Mouse (Mus musculus) lung, embryonic 15.5 days (tissue): ENCODE measurements around the gene Dpp6. TPM values are rescaled to one million over a fixed set of nuclear protein-coding genes. Genes with fewer than 3 reads are reported as not detected.

Source experiments
- ATAC-seq: fragments of 200-750 bp; cut with Nextera tagmentation; 2 replicates; pipeline ENCODE4 v1.8.0; 2017; ENCODE audit warnings: moderate number of reproducible peaks, borderline replicate concordance; ENCODE audit not compliant: low FRiP score, low TSS enrichment; ENCODE audit errors: extremely low read depth
- H3K27ac ChIP-seq: fragments of 300-500 bp; sonication (generic); 2 replicates; pipeline ENCODE4 v1.5.1; 2015; ENCODE audit warnings: moderate library complexity, mild to moderate bottlenecking, inconsistent platforms
- H3K27me3 ChIP-seq: fragments of 300-500 bp; sonication (generic); 2 replicates; pipeline ENCODE4 v1.6.1; 2015; ENCODE audit warnings: inconsistent platforms
- H3K36me3 ChIP-seq: fragments of 300-500 bp; sonication (generic); 2 replicates; pipeline ENCODE4 v1.6.1; 2015; ENCODE audit warnings: inconsistent platforms
- H3K4me1 ChIP-seq: fragments of 300-500 bp; sonication (generic); 2 replicates; pipeline ENCODE4 v1.6.1; 2015; ENCODE audit warnings: inconsistent platforms
- H3K4me2 ChIP-seq: fragments of 300-500 bp; sonication (generic); 2 replicates; pipeline ENCODE4 v1.6.1; 2015; ENCODE audit warnings: inconsistent platforms, mild to moderate bottlenecking, moderate library complexity
- H3K4me3 ChIP-seq: fragments of 300-500 bp; sonication (generic); 2 replicates; pipeline ENCODE4 v1.5.1; 2015; ENCODE audit warnings: mild to moderate bottlenecking, inconsistent platforms
- H3K9ac ChIP-seq: fragments of 300-500 bp; sonication (generic); 2 replicates; pipeline ENCODE4 v1.6.1; 2015; ENCODE audit warnings: inconsistent platforms
- H3K9me3 ChIP-seq: fragments of 300-500 bp; sonication (generic); 2 replicates; pipeline ENCODE4 v1.6.1; 2016; ENCODE audit warnings: inconsistent platforms
- WGBS: fragments of 180-500 bp; shearing (Covaris S2); methylation state at CpG from one replicate; pipeline ENCODE4 v1.1.7; 2015; 5-methylcytosine and 5-hydroxymethylcytosine counted together
- polyA plus RNA-seq: library from polyadenylated mRNA; unstranded; fragments of >200 nt; fragmentation: Nextera tagmentation; extraction: Ambion mirVana; gene quantifications from 2 replicates; pipeline ENCODE4 v1.2.1, GENCODE M21; 2015

Dpp6 gene
- polyA plus RNA-seq, 1 experiment from 2014 or later, result 0.55 TPM

DNA sequence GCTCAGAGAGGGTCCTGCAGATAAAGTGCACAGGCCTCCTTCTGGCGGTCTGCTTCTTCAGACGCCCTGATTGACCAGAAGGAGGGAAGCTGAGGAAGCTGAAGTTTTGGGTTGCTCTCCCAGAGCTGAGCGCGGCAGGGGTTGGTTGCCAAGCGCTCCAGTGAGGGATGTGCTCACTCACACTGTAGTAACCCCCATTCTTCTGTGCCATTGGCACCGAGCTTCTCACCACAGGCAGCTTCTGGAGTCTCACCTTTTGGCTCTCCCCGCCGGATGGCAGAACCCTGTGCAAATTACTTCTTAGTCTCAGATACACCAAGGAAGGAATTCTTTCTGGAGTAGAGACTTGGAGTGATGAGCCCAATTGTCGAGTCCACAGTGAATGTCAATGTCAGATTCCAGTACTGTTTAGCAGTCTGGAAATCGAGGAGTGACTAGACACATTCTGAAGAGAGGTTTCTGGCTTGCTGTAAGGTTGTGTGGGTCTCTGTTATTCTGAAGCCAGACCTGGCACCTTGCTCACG is 344.2 kb downstream of the Dpp6 start:
- Histone ChIP-seq H3K27me3 (no peaks in the 10 kb centered on the region), H3K9me3 (no peaks in the 10 kb centered on the region), H3K4me1 (no peaks in the 10 kb centered on the region), H3K4me3 (no peak overlapping the region), H3K4me2 (no peak overlapping the region), H3K9ac (no peak overlapping the region), H3K36me3 (no peaks in the 10 kb centered on the region), H3K27ac (no peak overlapping the region)
- 50% methylated on average over 11 of the region's 11 CpGs for WGBS
- no peak for ATAC-seq

DNA sequence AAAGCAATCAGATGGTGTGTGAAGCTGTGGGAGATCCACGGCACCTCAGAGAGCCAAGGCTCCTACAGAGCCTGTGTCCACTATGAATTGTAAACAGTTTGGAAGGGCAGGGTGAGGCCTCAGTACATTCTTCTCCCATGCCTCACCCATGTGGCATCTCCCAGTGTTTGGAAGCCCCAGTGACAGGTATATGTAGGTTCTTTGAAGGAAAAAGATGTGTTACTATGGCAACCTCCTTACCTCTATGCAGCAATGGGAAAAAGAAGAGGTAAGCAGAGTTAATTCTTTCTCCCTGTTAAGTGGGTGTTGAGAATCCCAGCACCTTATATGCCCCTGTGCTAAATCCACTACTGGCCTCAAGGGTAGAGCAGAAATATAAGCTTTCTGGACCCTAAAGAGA is 351.5 kb downstream of the Dpp6 start:
- Histone ChIP-seq H3K4me1 (no peaks in the 10 kb centered on the region), H3K4me2 (no peak overlapping the region), H3K4me3 (no peak overlapping the region), H3K36me3 (no peaks in the 10 kb centered on the region), H3K27me3 (no peaks in the 10 kb centered on the region), H3K27ac (no peak overlapping the region), H3K9ac (no peak overlapping the region), H3K9me3 (no peaks in the 10 kb centered on the region)
- 77% methylated on average over 1 of the region's 1 CpGs for WGBS
- no peak for ATAC-seq

DNA sequence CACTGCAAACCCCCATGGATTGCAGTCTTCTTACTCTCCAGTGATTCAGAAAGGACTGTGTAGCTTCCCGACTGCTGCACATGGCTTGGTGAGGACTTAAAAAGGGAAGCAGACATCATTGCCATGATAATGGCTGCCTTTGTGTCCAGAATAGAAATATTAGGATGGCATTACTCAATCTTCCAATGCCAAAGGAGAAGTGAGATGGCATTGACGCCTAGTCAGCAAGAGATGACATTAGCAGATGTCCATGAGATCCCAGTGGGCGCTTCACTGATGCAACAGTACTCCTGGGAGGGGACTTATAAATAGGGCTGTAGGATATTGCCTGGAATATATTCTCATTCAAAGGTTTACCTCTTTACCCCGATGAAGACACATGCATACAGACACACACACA is 368.0 kb downstream of the Dpp6 start:
- no peak overlapping the region for H3K4me3 ChIP-seq
- ATAC-seq, result no peak
- 84% methylated on average over 4 of the region's 4 CpGs for WGBS
- H3K4me2 ChIP-seq, result no peak overlapping the region
- H3K36me3 ChIP-seq, result no peaks in the 10 kb centered on the region
- H3K27me3 ChIP-seq, result no peaks in the 10 kb centered on the region
- no peak overlapping the region for H3K27ac ChIP-seq
- H3K9me3 ChIP-seq, result no peaks in the 10 kb centered on the region
- H3K9ac ChIP-seq, result no peak overlapping the region
- H3K4me1 ChIP-seq, result no peaks in the 10 kb centered on the region

DNA sequence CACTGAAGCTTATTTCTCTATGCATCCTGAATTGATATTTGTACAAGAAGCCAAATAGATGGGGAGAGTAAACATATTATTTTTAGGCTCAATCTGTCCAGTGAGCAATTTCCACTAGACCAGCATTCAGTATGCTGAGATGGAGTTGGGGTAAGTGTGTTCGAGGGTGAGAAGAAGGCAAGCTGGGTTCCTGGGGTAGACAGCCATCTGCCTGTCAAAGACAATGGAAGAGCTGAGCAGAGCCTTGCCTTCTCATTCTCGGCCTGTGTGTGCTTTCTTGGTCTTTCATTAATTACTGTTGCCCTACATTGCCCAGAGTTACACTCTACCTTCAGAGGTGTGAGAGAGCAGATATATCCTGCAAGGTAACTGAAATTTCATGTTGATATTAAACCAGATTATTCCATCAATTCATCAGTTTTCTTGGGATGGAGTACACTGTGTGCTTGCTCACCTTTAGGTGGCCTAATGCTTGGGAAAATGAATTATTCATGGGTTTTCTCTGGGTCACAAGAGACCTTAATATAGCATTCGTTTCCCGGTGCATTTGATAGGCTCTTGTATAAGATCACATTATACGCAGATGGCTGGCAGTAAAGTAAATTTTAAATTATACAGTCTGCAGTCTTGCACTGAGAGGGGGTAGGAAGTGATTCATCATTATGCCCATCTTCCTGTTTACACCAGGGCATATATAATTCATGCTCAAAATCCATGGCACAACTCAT is 374.4 kb downstream of the Dpp6 start:
- H3K27ac ChIP-seq, result no peak overlapping the region
- H3K9ac ChIP-seq, result no peak overlapping the region
- no peaks in the 10 kb centered on the region for H3K36me3 ChIP-seq
- no peak overlapping the region for H3K4me3 ChIP-seq
- ATAC-seq, result no peak
- 69% methylated on average over 5 of the region's 5 CpGs for whole genome bisulfite sequencing
- no peaks in the 10 kb centered on the region for H3K9me3 ChIP-seq
- H3K27me3 ChIP-seq, result no peaks in the 10 kb centered on the region
- no peaks in the 10 kb centered on the region for H3K4me1 ChIP-seq
- H3K4me2 ChIP-seq, result no peak overlapping the region

DNA sequence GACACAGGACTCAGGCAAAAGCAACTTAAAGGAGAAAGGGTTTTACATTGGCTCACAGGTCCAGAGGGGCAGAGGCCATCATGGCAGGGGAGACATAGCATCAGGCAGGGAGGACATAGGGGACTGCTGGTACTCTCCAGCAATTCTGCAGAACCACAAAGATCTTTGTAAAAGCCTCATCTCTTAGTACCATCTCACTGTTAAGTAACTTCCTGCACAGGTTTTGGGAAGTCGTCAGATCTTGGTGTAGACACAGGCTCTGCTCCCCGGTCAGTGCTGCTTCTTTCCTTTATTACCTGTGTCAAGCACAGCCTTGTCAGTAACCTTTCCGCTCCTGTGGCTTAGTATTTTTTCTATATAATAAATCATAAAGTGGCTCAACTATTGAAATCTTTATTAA is 377.2 kb downstream of the Dpp6 start:
- H3K4me3 ChIP-seq, result no peak overlapping the region
- no peak overlapping the region for H3K4me2 ChIP-seq
- H3K27ac ChIP-seq, result no peak overlapping the region
- H3K9ac ChIP-seq, result no peak overlapping the region
- WGBS, result 71% methylated on average over 3 of the region's 3 CpGs
- H3K4me1 ChIP-seq, result no peaks in the 10 kb centered on the region
- no peak for ATAC-seq
- H3K9me3 ChIP-seq, result no peaks in the 10 kb centered on the region
- no peaks in the 10 kb centered on the region for H3K36me3 ChIP-seq
- no peaks in the 10 kb centered on the region for H3K27me3 ChIP-seq

- H3K4me3 ChIP-seq, result no peak overlapping the region
- H3K9me3 ChIP-seq, result no peaks in the 10 kb centered on the region
- no peaks in the 10 kb centered on the region for H3K4me1 ChIP-seq
- H3K4me2 ChIP-seq, result no peak overlapping the region
- no peak overlapping the region for H3K27ac ChIP-seq
- 33% methylated on average over 1 of the region's 1 CpGs for WGBS
- no peak for ATAC-seq
- H3K27me3 ChIP-seq, result no peaks in the 10 kb centered on the region
- H3K36me3 ChIP-seq, result no peaks in the 10 kb centered on the region
- no peak overlapping the region for H3K9ac ChIP-seq
These were observed 378.0 kb downstream of the Dpp6 start for GRCm38 (mm10) chr5:27194975-27195374.

DNA sequence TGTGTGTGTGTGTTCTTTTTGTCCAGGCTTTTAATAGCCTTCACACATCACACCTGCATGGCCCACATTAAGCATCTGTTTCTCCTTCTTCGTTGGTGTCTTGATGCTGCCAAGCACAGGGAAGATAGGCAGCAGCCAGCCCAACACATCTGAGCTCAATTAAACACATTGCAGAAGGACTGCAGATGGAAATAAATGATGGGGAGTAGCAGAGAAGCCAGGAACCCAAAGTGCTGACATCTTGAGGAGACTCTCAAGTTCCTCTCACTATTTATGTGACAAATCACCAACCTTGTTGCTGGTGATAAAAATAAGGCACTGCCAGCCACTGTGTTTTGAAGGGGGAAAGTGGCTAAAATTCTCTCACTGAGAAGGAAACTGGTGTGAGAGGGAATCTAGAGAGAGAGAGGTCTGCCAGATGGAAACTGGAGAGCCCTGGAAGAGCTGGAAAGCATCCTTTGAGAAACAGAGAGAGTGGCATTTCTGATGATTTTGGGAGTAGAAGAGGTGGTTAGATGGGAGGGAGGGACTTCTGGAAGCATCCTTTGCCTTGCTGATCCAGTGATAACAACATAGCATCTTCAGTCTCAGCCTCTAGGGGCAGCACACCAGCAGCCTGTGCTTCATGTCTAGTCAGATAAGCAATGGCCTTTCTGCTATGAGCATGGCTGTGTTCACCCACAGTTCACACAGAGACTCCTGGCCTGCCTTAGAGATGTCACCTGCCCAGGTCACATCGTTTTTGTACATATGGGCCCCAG is 383.8 kb downstream of the Dpp6 start:
- H3K27me3 ChIP-seq, result no peaks in the 10 kb centered on the region
- ATAC-seq, result no peak
- no peaks in the 10 kb centered on the region for H3K9me3 ChIP-seq
- H3K4me3 ChIP-seq, result no peak overlapping the region
- H3K4me1 ChIP-seq, result no peaks in the 10 kb centered on the region
- no peak overlapping the region for H3K27ac ChIP-seq
- H3K4me2 ChIP-seq, result no peak overlapping the region
- no peak overlapping the region for H3K9ac ChIP-seq
- 50% methylated on average over 2 of the region's 2 CpGs for WGBS
- no peaks in the 10 kb centered on the region for H3K36me3 ChIP-seq

- Histone ChIP-seq H3K9ac (no peak overlapping the region), H3K4me1 (no peaks in the 10 kb centered on the region), H3K27me3 (no peaks in the 10 kb centered on the region), H3K27ac (no peak overlapping the region), H3K4me2 (no peak overlapping the region), H3K4me3 (no peak overlapping the region), H3K9me3 (no peaks in the 10 kb centered on the region), H3K36me3 (no peaks in the 10 kb centered on the region)
- ATAC-seq, result no peak
These were observed 386.1 kb downstream of the Dpp6 start for GRCm38 (mm10) chr5:27203131-27203530.

DNA sequence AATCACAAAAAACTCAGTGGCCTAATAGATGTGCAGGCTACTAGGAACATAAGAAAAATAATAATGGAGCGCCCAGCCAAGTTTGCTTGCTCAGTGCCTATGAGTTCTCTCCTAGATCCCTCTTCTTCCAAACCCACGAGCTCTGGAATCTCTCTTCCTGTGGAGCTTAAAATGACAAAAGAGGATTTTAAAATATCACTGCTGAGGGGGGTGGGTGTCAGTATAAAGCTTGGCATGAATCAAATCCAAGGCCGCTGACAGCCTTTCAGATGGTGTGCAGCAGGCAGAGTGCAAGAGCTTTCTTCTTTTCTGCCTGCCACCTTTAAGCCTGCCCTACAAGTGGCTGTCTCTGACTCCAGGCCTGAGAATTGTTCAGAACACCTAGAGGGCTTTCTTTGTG is 387.7 kb downstream of the Dpp6 start:
- H3K4me1 ChIP-seq, result no peaks in the 10 kb centered on the region
- H3K36me3 ChIP-seq, result no peaks in the 10 kb centered on the region
- no peaks in the 10 kb centered on the region for H3K9me3 ChIP-seq
- 67% methylated on average over 3 of the region's 3 CpGs for WGBS
- H3K4me2 ChIP-seq, result no peak overlapping the region
- no peaks in the 10 kb centered on the region for H3K27me3 ChIP-seq
- no peak overlapping the region for H3K4me3 ChIP-seq
- no peak overlapping the region for H3K27ac ChIP-seq
- no peak for ATAC-seq
- H3K9ac ChIP-seq, result no peak overlapping the region

- Histone ChIP-seq H3K4me2 (no peak overlapping the region), H3K9ac (no peak overlapping the region), H3K9me3 (no peaks in the 10 kb centered on the region), H3K4me1 (no peaks in the 10 kb centered on the region), H3K27ac (no peak overlapping the region), H3K36me3 (no peaks in the 10 kb centered on the region), H3K4me3 (no peak overlapping the region), H3K27me3 (no peaks in the 10 kb centered on the region)
- 71% methylated on average over 2 of the region's 2 CpGs for WGBS
- no peak for ATAC-seq
These were observed 388.8 kb downstream of the Dpp6 start for GRCm38 (mm10) chr5:27205754-27206153.

DNA sequence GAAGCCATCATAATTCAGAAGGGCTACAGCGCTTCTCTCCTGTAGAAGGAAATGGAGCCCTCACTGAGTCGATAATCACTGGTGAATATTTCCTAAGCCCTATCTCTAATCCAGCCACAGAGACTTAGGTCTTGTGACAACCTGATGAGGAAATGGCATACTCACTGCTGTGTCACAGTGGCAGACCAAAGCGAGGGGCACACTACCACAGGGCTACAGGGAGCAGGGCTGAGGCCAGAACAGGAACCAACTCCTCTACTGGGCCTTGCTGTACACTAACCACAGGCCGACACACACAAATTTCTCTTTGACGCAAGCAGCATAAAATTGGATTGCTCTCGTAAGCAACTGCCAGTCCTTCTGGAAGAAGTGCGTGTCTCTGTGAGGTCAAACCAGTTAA is 389.2 kb downstream of the Dpp6 start:
- Histone ChIP-seq H3K36me3 (no peaks in the 10 kb centered on the region), H3K27ac (no peak overlapping the region), H3K4me3 (no peak overlapping the region), H3K4me1 (no peaks in the 10 kb centered on the region), H3K4me2 (no peak overlapping the region), H3K27me3 (no peaks in the 10 kb centered on the region), H3K9me3 (no peaks in the 10 kb centered on the region), H3K9ac (no peak overlapping the region)
- WGBS, result 83% methylated on average over 7 of the region's 7 CpGs
- no peak for ATAC-seq

GRCm38 (mm10) chr5:27220116-27220515 is 403.1 kb downstream of the Dpp6 start:
- Histone ChIP-seq H3K36me3 (no peaks in the 10 kb centered on the region), H3K4me2 (no peak overlapping the region), H3K9me3 (no peaks in the 10 kb centered on the region), H3K27me3 (no peaks in the 10 kb centered on the region), H3K27ac (no peak overlapping the region), H3K4me1 (no peaks in the 10 kb centered on the region), H3K9ac (no peak overlapping the region), H3K4me3 (no peak overlapping the region)
- no peak for ATAC-seq
- 66% methylated on average over 2 of the region's 2 CpGs for WGBS
